Mouse (Mus musculus): ENCODE data around the gene Tango2. TPM values are rescaled to one million over a fixed set of nuclear protein-coding genes. Genes with fewer than 3 reads are reported as not detected.

The Tango2 gene
- polyA plus RNA-seq (2015; fragmentation: Nextera tagmentation; extraction: Ambion mirVana) = 101 and 112 TPM in 2 replicates

- H3K4me3 ChIP-seq (ENCODE audit: low read length) = peak within 1 kb of the TSS; percentile 70
- H3K36me3 ChIP-seq (ENCODE audit: control insufficient read depth, insufficient read depth, low read length) = no peaks in the 10 kb centered on the region
- no peaks in the 10 kb centered on the region for H3K9me3 ChIP-seq (ENCODE audit: control insufficient read depth, low read length)
- peak within 1 kb of the TSS; percentile 79 for H3K27ac ChIP-seq (ENCODE audit: low read depth, low read length)
- no peaks in the 10 kb centered on the region for H3K27me3 ChIP-seq (replicated peaks; ENCODE audit: control insufficient read depth, insufficient read depth, low read length)
- peaks cover 35% of the 10 kb centered on the region for H3K4me1 ChIP-seq (ENCODE audit: control insufficient read depth, insufficient read depth, low read depth, low read length)
- H3K9ac ChIP-seq (ENCODE audit: low read depth, low read length) = peak within 1 kb of the TSS; percentile 90
- under 1% methylated on average over 44 of the region's 44 CpGs for WGBS
- peak within 1 kb of the TSS; percentile 68 for H3K4me2 ChIP-seq (ENCODE audit: low read length)
- peak; percentile 88 for ATAC-seq
Observed at GRCm38 (mm10) chr16:18347931-18348600, at the start of gene Tango2, which contains the start of gene Arvcf. Tango2 (minus strand) TSS chr16:18348103. Arvcf (plus strand) TSS chr16:18348182.

- Histone ChIP-seq H3K27me3 (replicated peaks; ENCODE audit: control insufficient read depth, insufficient read depth, low read length) (no peaks in the 10 kb centered on the region), H3K9me3 (ENCODE audit: control insufficient read depth, low read length) (no peaks in the 10 kb centered on the region), H3K9ac (ENCODE audit: low read depth, low read length) (no peak overlapping the region), H3K4me2 (ENCODE audit: low read length) (no peak overlapping the region), H3K36me3 (ENCODE audit: control insufficient read depth, insufficient read depth, low read length) (peaks cover 30% of the 10 kb centered on the region), H3K4me3 (ENCODE audit: low read length) (no peak overlapping the region), H3K27ac (ENCODE audit: low read depth, low read length) (no peak overlapping the region; the same call in 1 of the 2 replicates), H3K4me1 (ENCODE audit: control insufficient read depth, insufficient read depth, low read depth, low read length) (peaks cover 56% of the 10 kb centered on the region)
- WGBS = 96% methylated on average over 27 of the region's 27 CpGs
- ATAC-seq = no peak
Observed at GRCm38 (mm10) chr16:18396791-18397621, 49.1 kb upstream of the Tango2 start.

DNA sequence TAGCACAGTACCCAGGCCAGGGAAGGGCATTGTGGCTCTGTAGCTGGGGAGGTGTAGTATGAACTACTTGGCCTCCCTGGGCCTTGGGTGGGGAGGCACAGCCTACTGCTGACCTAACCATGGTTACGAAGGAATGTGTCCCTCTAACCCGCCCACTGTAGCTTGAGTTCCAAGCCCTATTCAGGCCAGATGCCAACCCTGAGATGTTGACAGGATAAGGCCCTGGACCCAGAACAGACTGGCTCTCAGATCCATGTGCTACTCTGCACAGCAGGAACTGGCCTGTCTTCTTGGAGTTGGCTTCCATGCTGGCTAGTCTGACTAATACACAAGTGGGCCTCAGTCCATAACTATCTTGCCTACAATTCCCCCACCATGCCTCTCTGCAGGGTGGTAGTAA lies 48.3 kb upstream of the Tango2 start:
- Histone ChIP-seq H3K4me2 (ENCODE audit: low read length) (no peak overlapping the region), H3K9me3 (ENCODE audit: control insufficient read depth, low read length) (no peaks in the 10 kb centered on the region), H3K4me1 (ENCODE audit: control insufficient read depth, insufficient read depth, low read depth, low read length) (peaks cover 55% of the 10 kb centered on the region), H3K4me3 (ENCODE audit: low read length) (no peak overlapping the region), H3K36me3 (ENCODE audit: control insufficient read depth, insufficient read depth, low read length) (peaks cover 23% of the 10 kb centered on the region), H3K27me3 (replicated peaks; ENCODE audit: control insufficient read depth, insufficient read depth, low read length) (no peaks in the 10 kb centered on the region), H3K9ac (ENCODE audit: low read depth, low read length) (no peak overlapping the region), H3K27ac (ENCODE audit: low read depth, low read length) (peak overlapping the region; percentile 62)
- 66% methylated on average over 2 of the region's 2 CpGs for WGBS
- peak; percentile 9 for ATAC-seq

GRCm38 (mm10) chr16:18395620-18396036 lies 47.7 kb upstream of the Tango2 start:
- H3K36me3 ChIP-seq (ENCODE audit: control insufficient read depth, insufficient read depth, low read length) = peaks cover 23% of the 10 kb centered on the region
- no peak overlapping the region for H3K9ac ChIP-seq (ENCODE audit: low read depth, low read length)
- H3K4me3 ChIP-seq (ENCODE audit: low read length) = no peak overlapping the region
- H3K27me3 ChIP-seq (replicated peaks; ENCODE audit: control insufficient read depth, insufficient read depth, low read length) = no peaks in the 10 kb centered on the region
- WGBS = 20% methylated on average over 6 of the region's 7 CpGs
- no peaks in the 10 kb centered on the region for H3K9me3 ChIP-seq (ENCODE audit: control insufficient read depth, low read length)
- H3K27ac ChIP-seq (ENCODE audit: low read depth, low read length) = peak overlapping the region; percentile 62
- no peak; the same call in 1 of the 2 replicates for ATAC-seq
- peaks cover 49% of the 10 kb centered on the region for H3K4me1 ChIP-seq (ENCODE audit: control insufficient read depth, insufficient read depth, low read depth, low read length)
- H3K4me2 ChIP-seq (ENCODE audit: low read length) = peak overlapping the region; percentile 1; the same call in 1 of the 2 replicates

DNA sequence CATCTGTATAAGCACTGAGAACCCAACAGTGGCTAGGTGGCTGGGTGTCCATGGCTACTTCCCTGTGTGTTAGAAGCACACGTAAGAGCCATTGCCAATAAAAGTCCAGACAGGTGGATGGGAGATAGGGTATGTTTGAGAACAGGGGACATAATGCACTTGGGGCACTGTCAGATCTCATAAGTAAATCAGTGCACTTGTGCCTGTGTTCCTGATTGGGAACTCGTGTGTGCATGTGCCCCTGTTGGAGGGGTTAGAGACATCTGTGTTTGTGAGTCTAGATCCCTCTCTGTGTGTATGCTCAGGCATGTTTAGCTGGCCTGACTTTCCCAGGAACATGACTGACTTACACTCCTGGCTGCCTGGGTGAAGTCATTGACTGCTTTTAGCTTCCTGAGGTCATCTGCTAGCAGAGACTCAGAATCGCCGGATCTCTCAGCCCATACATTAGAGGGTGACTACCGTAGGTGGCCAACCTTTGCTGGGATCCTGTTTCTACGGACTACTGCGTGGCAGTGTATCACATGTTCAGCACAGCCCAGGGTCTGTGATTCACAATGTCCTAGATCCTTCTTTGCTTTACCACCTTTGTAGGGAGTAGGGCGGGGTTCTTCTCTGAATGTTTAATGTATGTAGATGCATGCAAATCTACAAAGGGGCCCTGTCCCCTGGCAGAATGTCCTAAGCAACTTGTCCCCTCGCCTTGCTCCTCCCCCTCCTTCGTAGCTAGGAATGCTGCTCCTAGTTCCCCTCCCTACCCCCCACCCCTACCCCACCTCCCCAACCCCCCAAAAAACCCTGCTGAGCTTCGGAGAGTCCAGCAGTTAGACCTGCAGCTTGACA lies 47.1 kb upstream of the Tango2 start:
- Histone ChIP-seq H3K4me2 (ENCODE audit: low read length) (peak overlapping the region; percentile 10), H3K27ac (ENCODE audit: low read depth, low read length) (peak overlapping the region; percentile 62), H3K4me3 (ENCODE audit: low read length) (0 out of 2 replicates have a peak overlapping the region, but pooled peaks have one; percentile 11), H3K9me3 (ENCODE audit: control insufficient read depth, low read length) (no peaks in the 10 kb centered on the region), H3K9ac (ENCODE audit: low read depth, low read length) (peak overlapping the region; percentile 8; the same call in 1 of the 2 replicates), H3K27me3 (replicated peaks; ENCODE audit: control insufficient read depth, insufficient read depth, low read length) (no peaks in the 10 kb centered on the region), H3K36me3 (ENCODE audit: control insufficient read depth, insufficient read depth, low read length) (peaks cover 23% of the 10 kb centered on the region), H3K4me1 (ENCODE audit: control insufficient read depth, insufficient read depth, low read depth, low read length) (peaks cover 43% of the 10 kb centered on the region)
- no peak for ATAC-seq
- WGBS = 12% methylated on average over 11 of the region's 11 CpGs

DNA sequence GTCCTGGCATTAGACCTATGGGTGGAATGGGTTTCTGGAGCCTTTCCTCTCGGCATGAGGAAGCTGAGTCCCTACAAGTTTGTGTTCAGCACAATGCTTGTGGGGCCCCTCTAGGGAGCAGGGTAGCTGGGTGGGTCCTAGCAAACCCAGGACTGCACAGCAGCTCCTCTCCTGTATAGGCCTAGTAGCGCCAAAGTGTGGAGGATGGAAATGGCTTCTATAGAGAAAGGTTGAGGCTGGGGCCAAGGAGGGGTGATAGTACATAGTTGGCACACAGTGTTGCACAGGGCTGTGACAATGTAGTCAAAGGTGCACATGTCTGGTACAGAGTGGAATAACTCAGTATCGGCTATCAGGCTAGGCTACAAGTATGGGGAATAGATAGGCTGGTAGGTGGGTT lies 46.2 kb upstream of the Tango2 start:
- Histone ChIP-seq H3K27ac (ENCODE audit: low read depth, low read length) (no peak overlapping the region), H3K36me3 (ENCODE audit: control insufficient read depth, insufficient read depth, low read length) (peaks cover 22% of the 10 kb centered on the region), H3K9ac (ENCODE audit: low read depth, low read length) (0 out of 2 replicates have a peak overlapping the region, but pooled peaks have one; percentile 33), H3K4me3 (ENCODE audit: low read length) (peak overlapping the region; percentile 0; the same call in 1 of the 2 replicates), H3K4me2 (ENCODE audit: low read length) (peak overlapping the region; percentile 96), H3K4me1 (ENCODE audit: control insufficient read depth, insufficient read depth, low read depth, low read length) (peaks cover 40% of the 10 kb centered on the region), H3K27me3 (replicated peaks; ENCODE audit: control insufficient read depth, insufficient read depth, low read length) (no peaks in the 10 kb centered on the region), H3K9me3 (ENCODE audit: control insufficient read depth, low read length) (no peaks in the 10 kb centered on the region)
- no peak for ATAC-seq
- WGBS = 53% methylated on average over 3 of the region's 3 CpGs

DNA sequence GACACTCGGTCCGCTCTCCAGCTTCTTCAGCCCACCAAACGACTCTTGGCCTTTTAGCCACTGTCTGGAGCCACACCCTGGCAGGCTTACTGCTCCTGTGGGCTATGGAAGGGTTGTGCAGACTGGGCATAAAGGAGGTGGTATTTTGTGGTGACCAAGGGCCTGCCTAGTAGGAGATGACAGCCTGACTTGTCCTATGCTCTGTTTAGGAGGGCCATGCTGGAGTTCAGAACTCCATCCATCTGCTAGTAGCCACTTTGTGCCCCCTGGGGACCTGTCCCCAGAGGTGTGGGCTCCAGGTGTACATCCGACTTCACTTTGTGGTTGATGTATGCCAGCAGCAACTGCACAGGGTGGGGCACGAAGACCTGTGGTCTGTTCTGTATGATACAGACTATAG lies 45.7 kb upstream of the Tango2 start:
- H3K4me2 ChIP-seq (ENCODE audit: low read length) = peak overlapping the region; percentile 96
- no peaks in the 10 kb centered on the region for H3K27me3 ChIP-seq (replicated peaks; ENCODE audit: control insufficient read depth, insufficient read depth, low read length)
- peaks cover 43% of the 10 kb centered on the region for H3K4me1 ChIP-seq (ENCODE audit: control insufficient read depth, insufficient read depth, low read depth, low read length)
- ATAC-seq = no peak
- H3K27ac ChIP-seq (ENCODE audit: low read depth, low read length) = peak overlapping the region; percentile 50; the same call in 1 of the 2 replicates
- no peaks in the 10 kb centered on the region for H3K9me3 ChIP-seq (ENCODE audit: control insufficient read depth, low read length)
- H3K9ac ChIP-seq (ENCODE audit: low read depth, low read length) = peak overlapping the region; percentile 88
- peak overlapping the region; percentile 72 for H3K4me3 ChIP-seq (ENCODE audit: low read length)
- WGBS = 46% methylated on average over 5 of the region's 5 CpGs
- H3K36me3 ChIP-seq (ENCODE audit: control insufficient read depth, insufficient read depth, low read length) = peaks cover 18% of the 10 kb centered on the region

DNA sequence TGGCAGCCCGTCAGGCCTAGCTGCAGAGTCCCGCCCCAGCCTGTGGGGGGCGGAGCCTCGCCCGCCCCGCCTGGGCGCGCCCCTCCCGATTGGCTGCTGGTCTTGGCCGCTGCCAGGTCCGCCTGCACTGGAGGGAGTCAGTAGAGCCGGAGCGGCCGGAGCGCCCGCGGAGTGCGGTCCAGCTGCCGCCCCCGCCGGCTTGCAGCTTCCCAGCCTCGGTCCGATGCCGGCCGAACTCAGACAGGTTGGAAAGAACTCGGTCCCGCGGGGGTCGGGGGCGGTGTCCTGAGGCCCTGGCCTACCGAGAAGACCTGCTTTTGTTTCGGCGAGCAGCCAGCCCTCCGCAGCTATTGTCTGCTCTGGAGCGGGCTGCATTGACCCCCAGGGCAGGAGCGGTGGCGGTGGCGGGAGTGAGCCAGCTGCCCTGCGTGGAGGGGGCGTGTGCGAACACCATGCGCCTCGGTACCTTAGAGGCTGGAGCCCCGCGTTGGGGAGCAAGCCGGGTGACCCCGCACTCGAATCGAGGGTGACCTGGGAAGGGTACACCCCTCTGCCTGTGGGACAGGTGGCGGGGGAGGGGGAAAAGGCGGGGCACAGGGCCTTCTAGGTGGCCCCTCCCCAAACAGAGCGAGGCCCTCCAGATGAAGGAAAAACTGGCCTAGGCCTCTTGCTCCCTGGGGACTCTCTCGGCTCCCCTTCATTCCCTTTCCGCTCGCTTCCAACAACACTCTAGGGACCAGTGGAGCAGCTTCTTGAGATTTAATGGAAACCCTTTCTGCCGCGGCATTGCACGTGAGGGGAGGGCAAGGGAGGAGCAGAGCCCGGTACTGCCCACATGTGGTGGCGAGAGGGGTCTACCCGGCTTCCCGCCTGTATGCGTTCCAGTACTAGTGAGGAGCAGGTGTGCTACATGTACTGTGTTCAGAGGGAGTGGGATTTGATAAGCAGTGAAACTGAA lies 44.8 kb upstream of the Tango2 start:
- peaks cover 10% of the 10 kb centered on the region for H3K36me3 ChIP-seq (ENCODE audit: control insufficient read depth, insufficient read depth, low read length)
- peak overlapping the region; percentile 85 for H3K27ac ChIP-seq (ENCODE audit: low read depth, low read length)
- H3K9ac ChIP-seq (ENCODE audit: low read depth, low read length) = peak overlapping the region; percentile 88
- no peaks in the 10 kb centered on the region for H3K9me3 ChIP-seq (ENCODE audit: control insufficient read depth, low read length)
- WGBS = under 1% methylated on average over 53 of the region's 63 CpGs
- peak overlapping the region; percentile 96 for H3K4me2 ChIP-seq (ENCODE audit: low read length)
- peak; percentile 74 for ATAC-seq
- H3K27me3 ChIP-seq (replicated peaks; ENCODE audit: control insufficient read depth, insufficient read depth, low read length) = no peaks in the 10 kb centered on the region
- H3K4me1 ChIP-seq (ENCODE audit: control insufficient read depth, insufficient read depth, low read depth, low read length) = peaks cover 48% of the 10 kb centered on the region
- peak overlapping the region; percentile 72 for H3K4me3 ChIP-seq (ENCODE audit: low read length)
